Mouse (Mus musculus) inflammation-experienced regulatory T-cells, adult 6 months (primary cell): ENCODE data around the gene Tmem79. TPM values are rescaled to one million over a fixed set of nuclear protein-coding genes. Genes with fewer than 3 reads are reported as not detected.
"Not testable (repeated sequence)": the region's sequence is repeated elsewhere in the genome, so short reads cannot be mapped to it uniquely, and the experiment has no call there.

Experiments used
- ATAC-seq: one replicate; pipeline ENCODE4 v1.8.0; 2017
- polyA plus RNA-seq, 3 experiments: library from polyadenylated mRNA; unstranded; fragments of 100-300 nt; shearing (Covaris generic); gene quantifications; one replicate each; pipeline ENCODE4 v1.2.1; 2017

Gene Tmem79
- polyA plus RNA-seq, 3 experiments from 2014 or later = 1.2 to 2.4 (median 1.8) TPM

DNA sequence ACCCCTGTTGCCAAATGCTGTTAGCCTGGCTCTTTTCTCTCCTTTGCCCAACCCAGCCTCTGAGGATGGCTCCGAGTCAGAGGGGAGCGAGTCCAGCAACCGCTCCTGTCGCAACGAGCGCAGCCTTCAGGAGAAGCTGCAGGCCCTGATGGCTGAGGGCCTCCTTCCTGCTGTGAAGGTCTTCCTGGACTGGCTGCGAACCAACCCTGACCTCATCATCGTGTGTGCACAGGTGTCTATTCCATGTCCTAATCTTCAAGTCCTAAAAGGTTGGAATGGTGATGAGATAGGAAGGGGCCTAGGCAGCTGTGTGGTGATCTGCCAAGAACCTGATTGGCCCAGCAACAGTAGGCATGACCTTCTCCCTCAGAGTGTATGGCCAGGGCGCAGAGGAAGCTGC, 17.0 kb upstream of the Tmem79 start:
- ATAC-seq = no peak

DNA sequence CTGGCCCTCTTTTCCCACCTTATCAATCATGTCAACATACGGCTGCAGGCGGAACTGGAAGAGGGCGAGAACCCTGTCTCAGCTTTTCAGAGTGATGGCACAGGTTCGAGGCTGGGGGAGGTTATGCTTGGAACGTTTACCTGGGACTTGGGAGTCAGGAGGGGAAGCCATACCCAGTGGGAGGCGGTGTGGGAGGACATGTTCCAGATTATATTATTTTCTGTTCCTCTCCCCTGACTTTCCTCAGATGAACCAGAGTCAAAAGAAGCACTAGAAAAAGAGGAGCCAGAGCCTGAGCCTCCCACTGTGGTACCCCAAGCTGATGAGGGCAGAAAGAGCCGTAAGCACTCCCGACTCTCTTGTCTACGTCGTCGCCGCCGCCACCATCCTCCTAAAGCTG, 14.8 kb upstream of the Tmem79 start:
- no peak for ATAC-seq

DNA sequence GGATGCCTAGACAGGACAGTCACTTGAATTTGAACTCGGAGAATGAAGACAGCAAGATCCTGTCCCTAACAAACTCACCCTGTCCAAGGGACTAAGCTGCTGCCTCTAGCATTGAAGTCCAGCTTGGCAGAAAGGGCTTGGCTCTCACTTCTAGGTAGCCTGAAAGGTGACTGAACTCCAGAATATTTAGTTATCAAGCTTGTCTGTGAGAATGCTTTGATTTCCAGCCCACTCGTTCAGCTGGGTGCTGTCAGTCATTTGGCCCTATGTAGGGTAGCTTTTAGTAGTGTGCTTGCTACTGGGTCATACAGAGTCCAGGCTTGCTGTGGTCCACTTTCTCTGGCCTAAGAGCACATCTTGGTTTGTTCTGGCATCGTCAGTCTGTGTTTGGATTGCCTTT, 3.1 kb upstream of the Tmem79 start:
- no peak for ATAC-seq

DNA sequence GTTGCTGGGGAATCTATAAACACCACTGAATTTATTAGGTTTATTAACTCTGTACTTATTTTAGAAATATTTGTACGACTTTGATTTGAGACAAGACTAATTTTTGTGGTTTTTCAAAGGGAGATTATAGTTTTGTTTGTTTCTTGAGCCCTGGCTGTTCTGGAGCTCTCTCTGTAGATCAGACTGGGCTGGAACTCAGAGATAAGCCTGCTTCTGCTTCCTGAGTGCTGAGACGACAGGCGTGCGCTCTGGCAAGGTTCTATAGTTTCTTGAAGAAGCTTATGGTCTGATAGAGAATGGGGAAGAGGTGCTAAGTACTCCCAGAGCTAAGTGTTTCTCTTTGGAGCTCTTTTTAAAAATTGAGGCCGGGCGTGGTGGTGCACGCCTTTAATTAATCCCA, 2.4 kb upstream of the Tmem79 start:
- ATAC-seq = no peak

DNA sequence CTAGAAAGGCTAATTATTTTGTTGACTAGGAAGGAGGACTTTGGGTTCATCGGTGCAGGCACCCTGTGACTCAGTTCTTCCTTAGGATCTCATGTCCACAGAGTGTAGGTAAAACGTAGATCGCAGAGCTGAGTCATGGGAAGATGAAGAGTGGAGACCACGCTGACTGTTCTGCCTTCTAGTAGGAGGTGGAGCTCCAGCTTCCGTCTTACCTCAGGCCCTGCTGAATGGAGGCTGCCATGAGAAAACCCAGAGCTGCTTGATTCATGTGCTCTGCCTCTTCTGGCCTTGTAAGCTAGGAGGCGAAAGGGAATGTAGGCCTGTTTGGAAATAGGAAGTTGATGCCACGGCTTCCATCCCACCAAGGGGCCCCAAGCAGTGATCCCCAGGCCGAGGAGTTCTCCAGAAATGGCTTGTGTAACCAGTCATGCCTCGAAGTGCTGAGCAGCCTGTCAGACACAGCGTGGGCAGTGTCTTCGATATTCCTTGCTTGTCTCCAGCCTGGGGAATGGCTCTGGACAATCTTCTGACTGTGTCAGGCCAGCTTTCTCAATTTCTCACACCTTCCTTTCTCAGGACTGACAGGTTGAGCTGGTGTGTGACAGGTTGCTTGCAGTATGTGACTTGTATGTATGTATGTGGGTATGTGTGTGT, 1.5 kb upstream of the Tmem79 start:
- ATAC-seq = peak; percentile 34

DNA sequence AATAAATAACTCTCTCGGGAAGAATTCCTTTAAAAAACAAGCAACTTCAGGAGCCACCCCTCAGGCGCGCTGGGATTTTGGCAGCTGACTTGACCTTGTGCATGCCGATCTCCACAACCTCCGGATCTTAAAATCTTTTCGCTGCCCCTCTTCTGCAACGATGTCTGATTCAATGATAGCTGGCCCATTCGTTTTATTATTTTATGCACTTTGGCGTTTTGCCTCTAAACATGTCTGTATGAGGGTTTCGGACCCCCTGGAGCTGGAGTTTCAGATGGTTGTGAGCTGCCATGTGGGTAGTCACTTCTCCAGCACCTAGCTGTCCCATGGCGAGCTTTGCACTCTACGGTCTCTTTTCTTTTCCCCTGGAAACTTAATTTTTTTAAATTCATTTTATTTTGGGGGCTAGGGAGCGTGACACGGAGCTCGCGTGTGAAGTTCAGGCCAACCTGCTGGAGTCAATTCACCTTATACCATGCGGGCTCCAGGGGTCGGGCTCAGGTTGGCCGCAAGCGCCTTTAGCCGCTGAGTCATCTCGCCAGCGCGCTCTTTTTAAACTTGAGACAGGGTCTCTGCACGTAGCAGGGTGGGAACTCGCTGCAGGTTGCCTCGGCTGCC, 403 bp downstream of the Tmem79 start:
- ATAC-seq = peak; percentile 9

DNA sequence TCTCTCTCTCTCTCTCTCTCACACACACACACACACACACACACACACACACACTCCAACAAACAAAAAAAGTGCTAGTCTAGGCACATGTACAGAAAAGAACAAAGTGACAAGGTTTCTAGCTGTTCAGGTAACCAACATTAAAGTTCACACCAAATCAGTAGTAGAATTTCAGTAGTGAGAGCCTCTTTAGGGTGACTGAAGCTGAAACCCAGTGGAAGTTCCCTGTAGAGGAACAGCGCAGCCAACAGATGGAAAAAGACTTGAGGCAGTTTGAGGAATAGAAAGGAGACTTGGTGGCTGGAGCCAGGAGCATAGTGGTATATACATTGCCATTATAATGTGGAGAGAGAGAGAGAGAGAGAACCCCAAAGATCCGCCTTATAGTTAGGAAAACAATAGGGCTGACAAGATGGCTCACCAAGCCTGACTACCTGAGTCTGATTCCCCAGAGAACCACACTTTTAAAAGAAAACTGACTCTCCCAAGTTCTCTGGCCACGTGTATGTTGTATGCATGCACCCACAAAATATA, 979 bp downstream of the Tmem79 start:
- ATAC-seq = no peak

DNA sequence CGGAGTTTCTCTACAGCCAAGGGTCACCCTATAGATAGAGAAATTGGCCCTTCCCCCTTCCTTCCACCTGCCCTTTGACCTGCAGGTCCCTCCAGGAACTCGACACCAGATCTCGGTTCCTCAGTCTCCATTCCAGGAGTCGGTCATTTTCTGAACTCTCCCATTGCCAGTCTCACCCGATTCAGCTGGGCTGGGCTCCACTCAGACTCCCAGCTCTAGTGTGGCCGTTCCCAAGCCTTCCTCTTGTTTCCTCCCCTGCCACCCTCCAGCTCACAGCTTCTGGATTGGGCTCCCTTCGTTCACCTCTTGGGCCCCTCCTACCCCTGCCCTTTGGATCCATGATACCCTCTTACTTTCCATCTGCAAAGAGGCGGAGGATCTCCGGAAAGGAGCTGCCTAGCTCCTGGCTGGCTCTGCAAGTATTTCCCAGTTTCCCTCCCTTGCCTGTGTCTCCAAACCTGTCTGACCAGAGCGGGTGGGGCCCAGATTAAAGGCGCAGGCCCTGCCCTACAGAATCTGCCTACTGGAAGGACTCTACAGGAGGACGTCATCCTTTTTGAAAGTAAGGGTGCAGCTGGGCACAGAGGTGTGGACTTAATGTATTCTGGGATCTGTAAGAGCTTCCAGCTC, 1.8 kb downstream of the Tmem79 start:
- ATAC-seq = no peak

DNA sequence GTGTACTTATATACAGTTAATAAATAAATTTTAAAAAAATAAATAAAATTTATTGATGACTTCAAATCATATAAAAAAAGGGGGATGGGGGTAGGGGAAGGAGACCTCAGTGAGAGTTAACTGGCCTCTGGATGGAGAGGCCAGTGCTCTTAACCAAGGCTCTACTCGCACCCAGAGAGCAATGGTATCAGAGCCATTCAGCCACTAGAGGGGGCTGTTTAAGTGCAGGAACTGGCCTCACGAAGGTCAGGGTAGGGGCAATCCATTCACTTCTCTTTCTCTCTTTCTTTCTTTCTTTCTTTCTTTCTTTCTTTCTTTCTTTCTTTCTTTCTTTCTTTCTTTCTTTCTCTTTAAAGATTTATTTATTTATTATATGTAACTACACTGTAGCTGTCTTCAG, 4.7 kb downstream of the Tmem79 start:
- no peak for ATAC-seq

DNA sequence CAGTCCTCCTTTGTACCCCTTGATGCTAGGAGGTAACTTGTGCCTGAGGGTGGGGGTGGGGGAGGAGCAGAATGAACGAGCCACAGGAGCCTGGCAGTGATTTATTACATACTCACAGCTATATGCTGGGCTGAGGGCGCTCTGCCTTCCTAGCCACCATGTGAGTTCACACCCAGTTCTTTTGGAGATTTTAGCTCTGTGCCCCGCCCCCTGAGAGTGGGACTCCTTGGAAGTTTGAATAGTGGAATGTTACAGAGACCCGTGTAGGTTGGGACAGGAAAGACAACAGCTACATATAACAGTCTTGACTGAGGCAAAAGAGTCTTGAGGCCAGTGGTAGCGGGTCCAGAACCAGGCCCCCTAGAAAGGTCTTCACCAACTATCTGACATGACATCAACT, 7.0 kb downstream of the Tmem79 start:
- ATAC-seq = no peak

DNA sequence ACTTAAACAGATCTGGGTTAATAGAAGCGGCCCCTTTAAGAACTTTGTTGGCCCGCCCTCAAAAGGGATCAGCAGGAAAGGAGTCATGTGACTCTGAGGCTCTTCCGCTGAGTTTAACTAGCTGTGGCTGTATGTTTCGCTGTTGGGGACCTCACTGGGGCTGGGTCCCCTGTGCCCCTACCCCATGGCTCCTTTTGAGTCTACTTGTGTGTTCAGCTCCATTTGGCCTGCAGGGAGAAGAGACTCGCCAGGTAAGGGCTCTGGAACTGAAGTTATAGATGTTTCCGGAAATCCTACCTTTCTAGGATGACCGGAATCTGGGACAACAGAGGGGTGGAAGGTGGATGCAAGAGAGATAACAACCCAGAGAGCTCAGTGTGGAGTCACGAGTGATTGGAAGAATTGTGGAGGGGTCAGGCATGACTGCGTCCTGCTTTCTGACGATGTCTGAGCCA, 11.0 kb downstream of the Tmem79 start, which contains the start of gene Glmp:
Gene Glmp (plus strand): TSS at position 73 of the 455 bp plus-strand sequence.
- ATAC-seq = peak; percentile 98

DNA sequence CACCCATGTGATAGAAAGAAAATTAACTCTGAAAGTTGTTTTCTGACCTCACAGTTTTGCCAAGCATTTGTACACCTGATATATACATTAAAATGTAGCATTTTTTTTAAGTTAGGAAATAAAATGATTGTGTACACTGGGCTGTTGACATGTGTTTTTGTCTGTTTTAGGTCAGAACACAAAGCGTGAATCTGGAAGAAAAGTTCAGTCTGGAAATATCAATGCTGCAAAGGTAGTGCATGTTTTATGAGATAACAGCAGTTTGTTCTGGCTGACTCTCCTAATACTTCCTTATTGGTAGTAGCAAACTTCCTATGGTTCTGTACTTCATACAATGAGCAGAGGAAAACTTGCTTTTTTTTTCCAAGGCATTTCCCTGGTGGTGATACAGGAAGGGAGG, 36.8 kb downstream of the Tmem79 start:
- ATAC-seq = no peak

DNA sequence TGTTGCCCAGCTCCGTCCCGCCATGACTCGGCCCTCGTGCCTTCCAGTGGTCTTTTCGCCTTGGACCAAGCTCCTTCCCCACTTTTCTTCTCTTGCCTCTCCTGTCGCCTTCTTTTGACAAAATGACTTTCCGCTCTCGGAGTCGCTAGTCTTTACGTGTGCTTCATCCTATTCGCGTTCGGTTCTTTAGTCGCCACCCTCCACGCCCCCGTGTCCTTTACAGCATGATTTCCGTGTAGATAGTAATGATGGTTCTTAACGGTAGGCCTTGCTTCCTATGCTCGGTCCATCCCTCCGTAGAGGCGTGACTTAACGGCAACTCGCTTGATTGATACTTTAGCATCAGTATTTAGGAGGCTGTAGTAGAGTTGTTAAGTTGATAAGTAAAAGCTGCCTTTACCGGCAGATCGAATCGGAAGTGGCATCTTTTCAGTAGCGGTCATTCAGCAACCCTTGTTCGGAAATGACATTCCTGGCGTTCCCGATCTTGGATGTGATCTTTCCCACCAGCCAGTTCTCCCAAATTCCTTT, 38.6 kb downstream of the Tmem79 start:
- peak; percentile 25 for ATAC-seq

DNA sequence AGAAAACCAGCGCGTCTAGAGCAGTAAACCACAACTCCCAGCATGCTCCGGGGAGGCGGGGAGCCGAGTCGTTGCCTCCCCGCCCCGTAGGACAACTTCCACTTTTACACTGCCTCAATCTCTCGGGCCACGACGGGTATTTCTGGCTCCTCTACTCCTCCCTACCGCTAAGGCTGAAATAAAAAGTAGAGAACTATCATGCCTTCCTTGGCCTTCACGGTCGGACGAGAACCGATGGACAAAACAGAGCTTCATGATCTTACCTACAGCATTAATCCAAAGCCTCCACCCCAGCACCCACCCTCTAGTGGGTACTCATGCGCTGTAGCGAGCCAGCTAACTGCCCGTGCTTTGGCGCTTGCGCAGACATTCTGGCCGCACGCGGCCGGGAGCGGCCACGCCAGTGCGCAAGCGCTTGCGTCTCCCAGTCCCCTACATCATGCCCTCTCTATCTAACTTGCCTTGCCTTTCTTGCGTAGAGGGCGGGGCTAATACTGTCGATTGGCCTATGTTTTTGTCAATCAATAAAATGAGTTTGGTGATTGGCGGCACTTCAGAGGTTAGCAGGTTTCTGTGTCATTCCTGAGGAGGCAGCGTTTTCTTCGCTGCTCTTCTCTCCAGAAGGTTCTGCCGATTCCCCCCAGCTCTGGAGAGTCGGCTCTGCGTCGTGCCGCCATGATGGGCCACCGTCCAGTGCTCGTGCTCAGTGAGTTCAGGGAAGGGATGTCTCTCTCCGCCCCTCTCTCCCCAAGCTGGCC, 39.2 kb downstream of the Tmem79 start, which contains the start of the genes Tsacc and Cct3:
Gene Tsacc (minus strand): TSS at position 439 of the 758 bp plus-strand sequence.
Gene Cct3 (plus strand): TSS at position 556 of the 758 bp plus-strand sequence.
- peak; percentile 89 for ATAC-seq

DNA sequence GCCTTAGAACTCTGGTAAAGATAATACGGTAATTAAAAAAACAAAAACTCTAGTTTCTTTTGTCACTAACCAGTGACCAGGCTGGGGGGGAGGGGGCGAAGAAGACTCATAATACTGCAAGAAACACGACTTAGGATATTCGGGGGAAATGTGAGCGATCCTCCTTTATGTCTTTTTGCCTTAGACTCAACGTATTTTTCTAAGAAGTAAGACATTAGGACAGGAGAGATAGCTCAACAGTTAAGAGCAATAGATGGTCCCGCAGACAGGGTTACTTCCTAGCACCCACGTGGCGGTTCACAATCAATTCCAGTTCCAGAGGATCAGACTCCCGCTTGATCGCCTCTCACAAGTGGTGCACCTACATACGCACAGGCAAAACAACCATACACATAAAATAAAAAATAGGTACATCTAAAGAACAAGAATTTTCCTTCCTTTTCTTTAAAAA, 39.8 kb downstream of the Tmem79 start:
- no peak for ATAC-seq

DNA sequence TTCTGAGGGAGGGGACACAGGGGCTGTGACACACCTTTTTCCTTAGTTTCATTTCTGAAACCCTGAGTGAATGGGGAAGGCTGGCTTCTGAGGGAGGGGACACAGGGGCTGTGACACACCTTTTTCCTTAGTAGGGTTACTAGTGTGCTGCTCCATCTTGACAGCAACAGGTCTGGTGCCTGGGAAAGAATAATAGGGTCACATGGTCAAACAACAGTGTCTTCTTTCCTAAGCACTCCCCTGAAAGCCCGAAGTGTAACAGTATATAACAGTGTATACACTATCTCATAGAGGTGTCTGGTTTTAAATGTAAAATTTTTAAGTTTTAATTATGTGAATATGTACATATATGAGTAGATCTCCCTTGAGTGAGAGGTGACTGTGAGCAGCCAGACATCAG, 40.7 kb downstream of the Tmem79 start:
- not testable (repeated sequence) for ATAC-seq

DNA sequence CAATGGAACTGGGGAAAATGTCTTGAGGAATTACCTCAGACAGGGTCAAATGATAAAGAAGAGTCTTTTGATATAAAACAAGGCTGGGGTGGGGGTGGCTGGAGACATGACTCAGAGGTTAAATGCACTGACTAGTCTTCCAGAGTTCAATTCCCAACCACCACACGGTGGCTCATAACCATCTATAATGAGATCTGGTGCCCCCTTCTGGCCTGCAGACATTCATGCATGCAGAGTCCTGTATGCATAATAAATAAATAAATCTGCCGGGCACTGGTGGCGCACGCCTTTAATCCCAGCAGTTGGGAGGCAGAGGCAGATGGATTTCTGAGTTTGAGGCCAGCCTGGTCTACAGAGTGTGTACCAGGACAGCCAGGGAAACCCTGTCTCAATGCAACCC, 44.0 kb downstream of the Tmem79 start:
- ATAC-seq = no peak

DNA sequence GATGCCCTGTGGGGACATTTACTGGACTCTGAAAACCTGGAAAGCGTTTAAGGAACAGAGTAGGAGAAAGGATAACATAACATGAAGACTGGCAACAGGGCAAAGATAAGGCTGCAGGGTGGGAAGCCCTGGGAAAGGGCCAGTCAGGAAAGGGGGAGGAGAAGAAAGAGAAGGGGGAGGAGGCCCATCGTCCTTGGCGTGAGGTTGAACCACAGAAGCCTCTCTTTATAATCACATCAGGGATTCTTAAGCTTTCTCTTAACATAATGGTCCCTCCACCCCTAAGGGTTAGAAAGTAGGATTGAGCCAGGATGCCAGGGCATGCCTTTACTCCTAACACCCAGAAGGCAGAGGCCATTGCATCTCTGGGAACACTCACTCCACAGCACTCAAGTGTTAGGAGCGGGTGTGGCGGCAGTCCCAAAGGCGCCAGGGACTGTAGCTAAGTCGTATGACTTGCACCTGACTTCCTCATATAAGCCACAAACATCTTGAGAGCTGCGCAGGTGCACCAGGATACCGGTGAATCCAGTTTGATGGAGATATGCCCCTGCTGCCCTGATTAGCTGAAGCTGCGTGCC, 47.7 kb downstream of the Tmem79 start:
- not testable (repeated sequence) for ATAC-seq

DNA sequence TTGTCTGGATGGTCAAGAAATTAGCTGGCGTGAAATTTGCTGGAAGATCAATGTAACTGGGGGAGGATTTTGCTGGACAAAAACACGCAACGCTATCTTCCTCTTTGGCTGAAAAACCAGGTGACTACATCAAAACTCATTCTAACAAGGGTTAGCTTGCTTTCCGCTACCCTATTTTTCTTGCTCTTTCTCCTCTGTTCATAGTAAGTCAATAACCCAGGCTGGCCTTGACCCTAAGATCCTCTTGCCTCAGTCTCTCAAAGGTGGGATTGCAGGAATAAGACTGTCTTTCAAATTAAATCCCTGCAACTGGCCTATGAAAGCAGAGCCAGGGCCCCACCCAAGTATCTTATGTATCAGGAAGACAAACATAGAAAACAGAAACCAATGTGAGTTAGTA, 48.8 kb downstream of the Tmem79 start, which contains the start of gene Gm38392:
Gene Gm38392 (minus strand): TSS at position 101 of the 400 bp plus-strand sequence.
- no peak for ATAC-seq

DNA sequence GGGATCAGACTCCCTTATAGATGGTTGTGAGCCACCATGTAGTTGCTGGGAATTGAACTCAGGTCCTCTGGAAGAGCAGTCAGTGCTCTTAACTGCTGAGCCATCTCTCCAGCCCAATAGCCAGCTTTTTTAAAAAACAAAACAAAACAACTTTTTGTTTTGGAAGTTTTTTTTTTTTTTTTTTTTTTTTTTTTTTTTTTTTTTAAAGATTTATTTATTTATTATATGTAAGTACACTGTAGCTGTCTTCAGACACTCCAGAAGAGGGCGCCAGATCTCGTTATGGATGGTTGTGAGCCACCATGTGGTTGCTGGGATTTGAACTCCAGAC, 50.4 kb downstream of the Tmem79 start:
- not testable (repeated sequence) for ATAC-seq

DNA sequence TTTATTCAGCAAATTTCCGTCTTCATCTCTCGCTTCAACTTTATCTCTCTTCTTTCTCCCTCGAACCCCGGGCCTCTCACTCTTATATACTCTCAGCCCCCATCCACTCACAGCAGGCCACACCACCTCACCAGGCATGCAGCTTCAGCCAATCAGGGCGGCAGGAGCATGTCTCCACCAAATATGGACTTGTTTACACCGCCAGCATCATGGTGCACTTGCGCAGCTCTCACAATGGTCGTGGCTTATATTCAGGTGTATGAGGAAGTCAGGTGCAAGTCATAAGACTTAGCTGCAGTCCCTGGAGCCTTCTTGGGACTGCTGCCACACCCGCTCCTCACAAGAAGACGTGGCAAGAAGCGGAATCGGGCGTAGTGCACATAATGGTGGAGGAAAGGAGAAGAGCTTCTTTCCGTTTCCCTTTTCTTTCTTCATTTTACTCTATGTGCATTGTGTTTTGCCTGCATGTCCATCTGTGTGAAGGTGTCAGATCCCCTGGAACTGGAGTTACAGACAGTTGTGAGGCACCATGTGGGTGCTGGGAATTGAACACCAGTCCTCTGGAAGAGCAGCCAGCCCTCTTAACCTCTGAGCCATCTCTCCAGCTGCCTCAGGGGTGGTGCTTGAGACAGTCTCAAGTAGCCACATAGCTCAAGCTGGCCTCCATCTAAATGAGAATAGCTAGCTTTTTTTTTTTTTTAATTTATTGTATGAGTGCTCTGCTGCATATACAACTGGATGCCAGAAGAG, 51.0 kb downstream of the Tmem79 start:
- ATAC-seq = not testable (repeated sequence)
